Mouse (Mus musculus) bone marrow, adult 2 months (tissue): ENCODE data around the gene Cep68.

Experiments
- CTCF ChIP-seq: fragments of 200-500 bp; IDR thresholded peaks from 2 replicates; pipeline ENCODE4 v1.5.1; 2011; ENCODE audit warnings: low read length, control low read depth; ENCODE audit not compliant: control insufficient read depth, insufficient read depth
- POLR2A ChIP-seq: fragments of 200-500 bp; IDR thresholded peaks from 2 replicates; pipeline ENCODE4 v1.6.1; 2011; ENCODE audit warnings: low read depth, mild to moderate bottlenecking, control low read depth, low read length, borderline replicate concordance; ENCODE audit not compliant: control insufficient read depth

DNA sequence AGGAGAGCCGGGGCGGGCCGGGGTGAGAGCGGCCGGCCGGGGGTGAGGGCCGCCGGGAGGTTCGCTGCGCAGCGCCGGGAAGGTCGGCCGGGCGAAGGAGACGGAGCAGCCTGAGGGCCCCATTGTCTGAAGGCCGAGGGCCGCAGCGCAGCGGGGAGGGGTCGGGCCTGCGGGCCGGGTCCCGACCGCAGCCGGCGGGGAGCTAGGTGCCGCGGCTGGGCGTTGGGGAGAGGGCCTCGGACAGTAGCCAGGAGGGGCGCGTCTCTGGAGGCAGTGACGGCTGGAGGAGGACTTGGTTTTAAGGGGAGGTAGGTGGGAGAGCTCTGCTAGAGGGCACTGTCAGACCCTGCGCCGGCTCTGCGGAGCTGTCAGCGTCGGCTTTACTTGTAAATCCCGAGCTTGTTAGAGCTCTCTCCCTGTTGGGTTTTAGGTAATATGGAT is 47.5 kb downstream of the Cep68 start:
- no peak for TF ChIP-seq CTCF
- TF ChIP-seq POLR2A: no peak
